Mouse (Mus musculus): ENCODE measurements around the gene Myrip. TPM values are rescaled to one million over a fixed set of nuclear protein-coding genes. Genes with fewer than 3 reads are reported as not detected.
"Not testable (repeated sequence)": the region's sequence is repeated elsewhere in the genome, so short reads cannot be mapped to it uniquely, and the experiment has no call there.

The Myrip gene
- total RNA-seq (2014; fragmentation: Nextera tagmentation) (not detected in 2 replicates), total RNA-seq (2017) (0.46 TPM in 1 of 2 replicates, not detected in the other)

DNA sequence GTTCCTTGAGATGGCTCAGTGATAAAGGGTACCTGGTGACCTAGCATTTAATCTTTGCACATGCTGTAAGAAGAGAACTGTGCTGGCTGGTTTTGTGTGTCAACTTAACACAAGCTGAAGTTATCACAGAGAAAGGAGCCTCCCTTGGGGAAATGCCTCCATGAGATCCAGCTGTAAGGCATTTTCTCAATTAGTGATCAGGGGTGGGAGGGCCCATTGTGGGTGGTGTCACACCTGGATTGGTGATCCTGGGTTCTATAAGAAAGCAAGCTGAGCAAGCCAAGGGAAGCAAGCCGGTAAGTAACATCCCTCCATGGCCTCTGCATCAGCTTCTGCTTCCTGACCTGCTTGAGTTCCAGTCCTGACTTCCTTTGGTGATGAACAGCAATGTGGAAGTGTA is at the start of gene Myrip:
Gene Myrip, plus strand, starts transcription at position 301 of the 400 bp plus-strand sequence.
- not testable (repeated sequence) for ATAC-seq (replicated peaks; ENCODE audit: poor library complexity, severe bottlenecking)

DNA sequence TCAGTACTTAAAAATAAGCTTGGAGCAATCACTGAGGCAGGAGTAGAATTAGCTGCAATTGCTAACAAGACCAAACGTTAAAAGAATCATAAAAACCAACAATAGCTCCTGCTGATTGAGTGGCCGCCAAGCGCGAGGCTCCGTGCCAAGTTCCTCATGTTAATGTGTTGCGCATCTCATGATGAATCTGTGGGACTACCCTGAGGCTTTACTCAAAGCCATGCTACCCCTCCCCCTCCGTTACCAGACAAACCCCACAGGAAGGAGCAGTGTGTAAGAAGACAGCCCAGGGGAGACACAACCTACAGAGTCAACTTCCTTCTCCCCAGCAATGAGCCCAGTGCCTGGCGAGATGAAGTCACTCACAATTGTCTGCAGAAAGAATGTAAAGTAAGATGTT is 41.5 kb upstream of the Myrip start:
- ATAC-seq (replicated peaks; ENCODE audit: poor library complexity, severe bottlenecking) = peak; percentile 84

GRCm38 (mm10) chr9:120263994-120264393 is 37.3 kb upstream of the Myrip start:
- no peak for ATAC-seq (replicated peaks; ENCODE audit: poor library complexity, severe bottlenecking)

GRCm38 (mm10) chr9:120273083-120273482 is 28.2 kb upstream of the Myrip start:
- no peak for ATAC-seq (replicated peaks; ENCODE audit: poor library complexity, severe bottlenecking)

DNA sequence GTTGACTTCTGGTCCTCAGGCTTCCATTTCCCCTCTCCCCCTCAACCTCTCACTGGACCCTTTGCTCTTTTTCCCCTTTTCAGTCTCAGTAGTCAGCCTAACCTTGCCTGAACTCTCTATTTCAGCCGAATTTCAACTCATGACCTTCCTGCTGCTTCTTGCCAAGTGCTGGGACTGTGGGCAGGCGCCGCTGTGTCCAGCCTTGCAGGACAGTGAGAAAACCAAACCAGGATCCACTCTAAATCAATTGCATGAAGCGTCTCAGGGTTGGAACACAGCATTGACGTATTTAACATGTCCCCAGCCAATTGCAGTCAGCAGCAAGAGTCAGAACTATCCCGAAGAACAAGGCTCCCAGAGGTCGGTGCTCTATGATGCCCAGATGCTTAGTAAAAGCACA is 26.1 kb upstream of the Myrip start:
- ATAC-seq (replicated peaks; ENCODE audit: poor library complexity, severe bottlenecking) = no peak

DNA sequence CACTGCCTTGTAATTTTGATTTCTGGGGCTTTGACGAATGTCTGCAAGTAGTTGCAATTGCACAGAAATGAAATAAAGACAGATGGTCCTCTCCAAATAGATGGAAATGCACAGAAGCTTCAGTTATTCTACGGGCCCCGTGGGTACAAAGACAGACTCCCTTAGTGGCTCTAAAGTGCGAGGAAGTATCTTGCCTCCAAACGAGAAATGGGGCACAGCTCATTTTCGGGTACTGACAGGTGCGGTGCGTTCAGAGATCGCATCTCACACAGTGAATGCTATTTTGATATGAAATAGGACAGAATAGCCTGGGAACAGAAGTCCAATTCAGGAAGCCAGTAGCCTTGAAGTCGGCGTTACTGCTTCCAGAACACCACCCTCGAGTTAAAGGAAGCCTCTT is 20.2 kb upstream of the Myrip start:
- ATAC-seq (replicated peaks; ENCODE audit: poor library complexity, severe bottlenecking) = no peak

DNA sequence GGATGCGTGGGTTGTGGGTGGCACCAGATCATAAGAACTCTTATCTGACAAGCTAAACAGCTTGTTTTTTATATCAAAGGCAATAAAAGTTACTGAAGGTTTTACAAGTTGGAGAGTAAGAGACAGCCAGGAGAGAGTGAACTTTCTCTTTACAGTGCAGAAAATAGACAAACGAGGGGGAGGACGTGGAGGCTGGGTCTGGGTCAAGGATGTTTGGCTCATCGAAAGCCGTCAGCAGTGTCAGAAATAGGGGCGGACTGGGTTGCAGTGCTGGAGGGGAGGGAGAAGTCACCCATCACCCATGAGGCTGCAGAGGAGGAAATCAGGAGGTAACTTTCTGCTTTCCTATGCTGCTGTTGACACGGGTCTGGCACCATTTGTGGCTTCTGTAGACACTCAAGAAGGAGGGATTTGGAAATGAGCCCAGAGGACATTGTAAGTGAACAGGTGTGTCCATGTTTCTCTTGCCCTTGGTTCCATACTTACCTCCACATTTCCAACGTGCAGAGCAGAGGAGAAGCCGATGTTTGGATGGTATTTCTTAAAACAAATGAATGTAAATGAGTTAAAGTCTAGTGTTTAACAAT is 18.8 kb upstream of the Myrip start:
- ATAC-seq (replicated peaks; ENCODE audit: poor library complexity, severe bottlenecking) = no peak

DNA sequence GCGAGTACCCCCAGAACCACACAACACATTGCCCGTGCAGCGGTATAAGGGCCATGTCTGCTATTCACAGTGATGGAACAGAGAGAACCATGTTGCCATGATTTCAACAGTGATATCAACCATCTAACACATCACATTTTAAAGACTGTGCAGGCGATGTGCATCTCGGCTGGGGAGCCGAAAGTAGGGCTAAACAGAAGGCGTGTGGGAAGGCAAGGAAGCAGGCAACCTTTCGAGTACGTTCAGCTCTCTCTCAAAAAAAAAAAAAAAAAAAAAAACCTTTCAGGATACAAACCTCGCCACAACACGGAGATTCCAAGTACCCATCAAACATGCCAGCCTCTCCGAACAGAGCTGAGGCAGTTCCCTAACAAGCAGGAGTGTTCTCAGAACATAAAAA is 17.8 kb upstream of the Myrip start:
- ATAC-seq (replicated peaks; ENCODE audit: poor library complexity, severe bottlenecking) = no peak

DNA sequence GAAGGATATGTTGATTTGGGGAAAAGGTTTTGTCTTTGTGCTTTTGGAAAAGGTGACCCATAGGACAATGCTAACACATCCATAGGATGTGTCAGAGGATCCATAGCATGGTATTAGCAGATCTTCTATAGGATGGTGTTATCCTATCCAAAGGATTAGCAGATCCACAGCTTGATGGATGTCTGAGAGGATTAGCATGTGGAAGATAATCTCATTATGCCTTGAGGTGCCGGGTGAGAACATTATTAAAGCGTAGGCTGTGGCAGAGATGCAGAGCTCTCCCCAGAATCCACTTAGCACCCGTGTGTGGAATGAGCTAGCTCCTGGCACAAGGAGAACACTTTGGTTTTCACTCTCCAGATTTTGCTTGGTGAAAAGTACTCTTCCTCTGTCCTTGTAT is 13.3 kb upstream of the Myrip start:
- no peak for ATAC-seq (replicated peaks; ENCODE audit: poor library complexity, severe bottlenecking)

DNA sequence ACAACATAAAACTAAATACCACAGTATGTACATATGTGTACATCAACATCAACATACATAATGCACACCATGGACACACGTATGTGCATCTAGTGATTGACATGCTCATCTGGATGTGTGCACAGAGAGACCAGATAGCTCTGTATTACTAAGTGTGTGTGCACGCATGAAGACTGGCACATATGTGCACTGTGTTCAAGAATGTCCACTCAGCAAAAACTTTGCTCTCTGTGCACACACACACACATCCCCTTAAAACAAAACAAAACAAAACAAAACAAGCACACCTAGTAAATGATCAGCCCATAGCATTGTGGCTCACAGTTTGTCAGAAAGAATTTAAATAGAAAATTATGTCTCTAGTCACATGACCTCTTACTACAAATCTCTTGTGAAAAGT is 10.9 kb upstream of the Myrip start:
- ATAC-seq (replicated peaks; ENCODE audit: poor library complexity, severe bottlenecking) = no peak

DNA sequence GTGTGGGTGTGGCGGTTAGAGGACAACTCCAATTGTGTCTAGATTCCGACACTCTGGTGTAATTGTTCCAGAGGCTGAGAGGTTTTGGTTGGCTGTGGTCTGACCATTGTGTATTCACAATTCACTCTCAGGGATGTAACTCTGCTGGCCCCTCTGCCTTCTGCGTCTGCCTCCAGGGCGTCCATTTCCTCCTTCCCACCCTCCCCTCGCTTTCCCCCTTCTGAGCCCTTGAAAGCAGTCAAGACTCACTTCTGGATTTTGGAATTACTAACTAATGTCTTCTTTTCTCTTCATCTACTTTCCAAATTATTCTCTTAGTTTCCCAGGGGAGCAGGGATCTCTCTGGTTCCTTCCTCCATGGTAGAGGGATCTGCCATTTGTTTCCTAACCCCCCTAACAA is 8.8 kb upstream of the Myrip start:
- no peak for ATAC-seq (replicated peaks; ENCODE audit: poor library complexity, severe bottlenecking)

- ATAC-seq (replicated peaks; ENCODE audit: poor library complexity, severe bottlenecking) = no peak
Measured at GRCm38 (mm10) chr9:120295527-120295926, 5.8 kb upstream of the Myrip start.

DNA sequence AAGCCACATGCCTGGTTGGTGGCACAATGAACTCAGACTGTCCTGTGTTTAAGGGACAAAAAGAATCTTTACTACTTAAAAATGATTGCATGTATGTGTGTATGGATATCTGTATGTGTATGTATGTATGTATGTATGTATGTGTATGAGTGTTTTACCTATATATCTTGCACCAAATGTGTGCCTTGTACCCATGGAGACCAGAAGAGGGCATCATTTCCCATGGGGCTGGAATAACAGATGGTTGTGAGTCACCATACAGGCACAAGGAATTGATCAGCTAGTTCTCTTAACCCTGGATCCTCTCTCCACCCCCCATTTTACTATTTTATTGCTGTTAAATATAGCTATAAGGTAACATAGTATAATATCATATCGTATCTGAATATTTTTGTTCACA is 4.4 kb upstream of the Myrip start:
- no peak for ATAC-seq (replicated peaks; ENCODE audit: poor library complexity, severe bottlenecking)

- no peak for ATAC-seq (replicated peaks; ENCODE audit: poor library complexity, severe bottlenecking)
Measured at GRCm38 (mm10) chr9:120299429-120299828, 1.9 kb upstream of the Myrip start.

DNA sequence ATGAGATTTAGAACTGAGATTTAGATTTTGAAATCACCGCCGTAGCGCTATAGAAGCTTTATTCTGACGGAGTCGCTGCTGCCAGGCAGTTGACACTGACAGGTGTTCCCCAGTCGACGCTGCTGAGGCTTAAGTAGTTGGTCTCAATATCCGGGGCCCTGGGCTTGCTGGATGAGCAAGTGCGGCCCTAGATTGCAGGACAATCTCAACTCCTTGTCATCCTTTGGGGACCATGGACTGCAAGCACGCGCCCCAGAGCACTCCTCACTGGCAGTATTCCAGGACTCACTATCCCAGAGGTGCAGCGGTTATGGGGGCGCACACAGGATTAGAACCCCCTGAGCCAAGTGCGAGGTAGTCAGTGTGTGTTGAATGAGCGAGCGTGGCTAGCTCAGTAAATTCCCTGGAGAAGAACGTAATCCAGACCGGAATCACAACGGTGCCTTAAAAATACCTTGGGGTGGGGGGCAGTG is 1.7 kb downstream of the Myrip start:
- no peak for ATAC-seq (replicated peaks; ENCODE audit: poor library complexity, severe bottlenecking)

DNA sequence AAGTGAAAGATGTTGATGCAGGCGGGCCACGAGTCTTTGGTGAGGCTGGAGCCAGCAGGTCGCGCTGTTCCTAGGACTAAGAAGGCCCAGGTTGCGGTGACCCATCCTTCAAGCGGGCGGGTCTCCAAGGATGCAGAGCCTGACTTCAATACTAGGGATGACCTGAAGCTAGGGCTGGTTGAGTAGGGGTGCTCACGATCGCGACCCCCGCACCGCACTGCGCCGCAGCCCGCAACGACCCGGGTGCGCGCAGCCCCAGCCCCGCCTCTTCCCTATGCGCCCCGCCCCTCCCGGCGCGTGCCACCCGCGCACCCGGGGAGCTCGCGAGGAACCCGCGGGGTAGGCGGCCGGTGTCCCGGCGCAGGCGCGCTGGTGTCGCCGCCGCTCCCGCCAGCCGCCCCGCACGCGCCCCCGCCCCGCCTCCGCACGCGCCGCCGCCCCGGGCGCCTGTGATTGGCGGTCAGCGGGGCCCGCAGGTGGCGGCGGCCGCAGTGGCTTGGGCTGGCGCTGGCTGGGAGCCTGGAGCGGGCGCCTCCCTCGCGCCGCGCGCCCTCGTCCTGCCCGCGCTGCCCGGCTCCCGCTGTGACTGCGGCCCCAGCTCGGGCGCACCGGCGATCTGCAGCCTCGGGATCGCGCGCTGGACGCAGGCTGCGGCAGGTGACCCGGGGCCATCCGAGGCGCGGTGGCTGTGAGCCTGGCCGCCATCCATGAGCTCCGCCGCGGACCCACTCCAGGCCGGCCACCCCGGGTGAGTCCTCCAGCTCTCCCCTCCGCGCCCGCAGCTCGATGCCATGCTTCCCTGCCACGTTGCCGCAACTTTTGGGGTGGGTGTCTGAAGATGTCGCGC is 2.4 kb downstream of the Myrip start:
- ATAC-seq (replicated peaks; ENCODE audit: poor library complexity, severe bottlenecking) = peak; percentile 20; the same call in 1 of the 2 replicates

- 0 out of 2 replicates have a peak, but pooled peaks have one; percentile 27 for ATAC-seq (replicated peaks; ENCODE audit: poor library complexity, severe bottlenecking)
Measured at GRCm38 (mm10) chr9:120304300-120305137, 3.2 kb downstream of the Myrip start.

- ATAC-seq (replicated peaks; ENCODE audit: poor library complexity, severe bottlenecking) = no peak
Measured at GRCm38 (mm10) chr9:120315171-120315570, 13.9 kb downstream of the Myrip start.

DNA sequence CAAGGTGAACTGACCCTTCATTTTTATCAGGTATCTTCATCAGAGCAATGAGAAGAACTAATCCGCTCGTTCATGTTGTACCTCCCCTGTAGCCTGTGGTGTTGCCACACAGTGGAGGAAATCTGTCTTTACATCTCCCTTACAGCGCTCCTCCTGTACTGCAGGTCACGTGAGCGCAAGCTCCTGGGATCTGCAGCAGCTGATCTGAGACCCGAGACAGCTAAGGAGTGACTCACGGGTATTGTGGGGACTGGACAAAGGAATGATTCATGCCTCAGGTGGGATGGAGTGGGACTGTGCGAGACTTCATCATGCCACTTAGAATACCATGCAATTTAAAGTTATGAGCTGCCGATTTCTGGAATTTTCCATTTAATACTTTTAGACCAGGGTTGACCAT is 17.8 kb downstream of the Myrip start:
- ATAC-seq (replicated peaks; ENCODE audit: poor library complexity, severe bottlenecking) = no peak

GRCm38 (mm10) chr9:120320573-120320972 is 19.3 kb downstream of the Myrip start:
- ATAC-seq (replicated peaks; ENCODE audit: poor library complexity, severe bottlenecking) = no peak

Data from granulocyte monocyte progenitor cell, adult 5-6 weeks (primary cell).